Mouse (Mus musculus) forebrain, embryonic 14.5 days (tissue): ENCODE measurements around the gene Rin2. TPM values are rescaled to one million over a fixed set of nuclear protein-coding genes. Genes with fewer than 3 reads are reported as not detected.
A peak's percentile ranks its signal among the peaks of the same experiment; 100 is the strongest.

Source experiments
- ATAC-seq: fragments of 200-750 bp; cut with Nextera tagmentation; 2 replicates; pipeline ENCODE4 v1.8.0; 2017; ENCODE audit warnings: mild to moderate bottlenecking, moderate library complexity
- DNase-seq: peaks from one replicate; pipeline ENCODE4 v3.0.0-alpha.2; 2015; ENCODE audit warnings: low spot score
- H3K27ac ChIP-seq: fragments of 300-500 bp; sonication (generic); 2 replicates; pipeline ENCODE4 v1.5.1; 2014; ENCODE audit warnings: low read depth, mild to moderate bottlenecking, control low read depth, low read length, moderate library complexity
- H3K27me3 ChIP-seq: fragments of 300-500 bp; sonication (generic); replicated peaks from 2 replicates; pipeline ENCODE4 v1.6.1; 2014; ENCODE audit warnings: low read length, control low read depth, mixed read lengths; ENCODE audit not compliant: control insufficient read depth, insufficient read depth
- H3K36me3 ChIP-seq: fragments of 300-500 bp; sonication (generic); 2 replicates; pipeline ENCODE4 v1.6.1; 2014; ENCODE audit warnings: low read length, control low read depth; ENCODE audit not compliant: control insufficient read depth, insufficient read depth
- H3K4me1 ChIP-seq: fragments of 300-500 bp; sonication (generic); 2 replicates; pipeline ENCODE4 v1.6.1; 2014; ENCODE audit warnings: antibody characterized with exemption, low read length, control low read depth; ENCODE audit not compliant: control insufficient read depth, insufficient read depth
- H3K4me2 ChIP-seq: fragments of 300-500 bp; sonication (generic); 2 replicates; pipeline ENCODE4 v1.6.1; 2014; ENCODE audit warnings: mild to moderate bottlenecking, control low read depth, low read length
- H3K4me3 ChIP-seq: fragments of 300-500 bp; sonication (generic); 2 replicates; pipeline ENCODE4 v1.5.1; 2014; ENCODE audit warnings: low read depth, low read length, control low read depth
- H3K9ac ChIP-seq: fragments of 300-500 bp; sonication (generic); 2 replicates; pipeline ENCODE4 v1.6.1; 2014; ENCODE audit warnings: mild to moderate bottlenecking, low read length, control low read depth, moderate library complexity
- H3K9me3 ChIP-seq: fragments of 300-500 bp; sonication (generic); replicated peaks from 2 replicates; pipeline ENCODE4 v1.6.1; 2016; ENCODE audit warnings: low read length, control low read depth, mixed read lengths; ENCODE audit not compliant: control insufficient read depth
- WGBS: fragments of 180-500 bp; shearing (Covaris S2); extraction: QIAGEN DNeasy Blood & Tissue Kit; methylation state at CpG from one replicate; pipeline ENCODE4 v1.1.7; 2014; 5-methylcytosine and 5-hydroxymethylcytosine counted together
- polyA plus RNA-seq: library from polyadenylated mRNA; unstranded; fragments of >200 nt; fragmentation: Nextera tagmentation; extraction: Ambion mirVana; gene quantifications from 2 replicates; pipeline ENCODE4 v1.2.1, GENCODE M21; 2014

Rin2 gene
- polyA plus RNA-seq, 1 experiment from 2014 or later, result 9.0 TPM

- DNase-seq (no peak), ATAC-seq (no peak)
- 92% methylated on average over 6 of the region's 6 CpGs for WGBS
- Histone ChIP-seq H3K4me1 (no peaks in the 10 kb centered on the region), H3K4me2 (no peak overlapping the region), H3K9ac (no peak overlapping the region), H3K4me3 (no peak overlapping the region), H3K9me3 (no peaks in the 10 kb centered on the region), H3K27ac (no peak overlapping the region), H3K27me3 (no peaks in the 10 kb centered on the region), H3K36me3 (no peaks in the 10 kb centered on the region)
Measured at GRCm38 (mm10) chr2:145697160-145697559, 22.1 kb downstream of the Rin2 start.

- H3K9me3 ChIP-seq, result no peaks in the 10 kb centered on the region
- no peaks in the 10 kb centered on the region for H3K27me3 ChIP-seq
- DNase-seq, result peak; percentile 76
- 31% methylated on average over 6 of the region's 6 CpGs for WGBS
- no peak overlapping the region for H3K4me3 ChIP-seq
- H3K36me3 ChIP-seq, result no peaks in the 10 kb centered on the region
- H3K9ac ChIP-seq, result no peak overlapping the region
- no peak overlapping the region for H3K4me2 ChIP-seq
- ATAC-seq, result peak; percentile 78
- no peak overlapping the region for H3K27ac ChIP-seq
- H3K4me1 ChIP-seq, result no peaks in the 10 kb centered on the region
Measured at GRCm38 (mm10) chr2:145699414-145700071, 24.5 kb downstream of the Rin2 start.

GRCm38 (mm10) chr2:145700237-145700985 lies 25.4 kb downstream of the Rin2 start:
- WGBS, result 58% methylated on average over 8 of the region's 8 CpGs
- ATAC-seq, result 0 out of 2 replicates have a peak, but pooled peaks have one; percentile 5
- DNase-seq, result peak; percentile 6

GRCm38 (mm10) chr2:145701605-145702335 lies 26.8 kb downstream of the Rin2 start:
- no peak for DNase-seq
- Histone ChIP-seq H3K9me3 (no peaks in the 10 kb centered on the region), H3K4me2 (no peak overlapping the region), H3K4me1 (no peaks in the 10 kb centered on the region), H3K27me3 (no peaks in the 10 kb centered on the region), H3K4me3 (no peak overlapping the region), H3K36me3 (no peaks in the 10 kb centered on the region), H3K27ac (no peak overlapping the region), H3K9ac (no peak overlapping the region)
- 79% methylated on average over 12 of the region's 12 CpGs for WGBS
- ATAC-seq, result no peak

More at GRCm38 (mm10) chr2:145700237-145700985, 25.4 kb downstream of the Rin2 start:
- no peak overlapping the region for H3K4me2 ChIP-seq
- H3K9ac ChIP-seq, result no peak overlapping the region
- H3K9me3 ChIP-seq, result no peaks in the 10 kb centered on the region
- no peaks in the 10 kb centered on the region for H3K4me1 ChIP-seq
- H3K27ac ChIP-seq, result no peak overlapping the region
- no peaks in the 10 kb centered on the region for H3K27me3 ChIP-seq
- no peak overlapping the region for H3K4me3 ChIP-seq
- no peaks in the 10 kb centered on the region for H3K36me3 ChIP-seq

GRCm38 (mm10) chr2:145704738-145705137 lies 29.7 kb downstream of the Rin2 start:
- Histone ChIP-seq H3K27ac (no peak overlapping the region), H3K9ac (no peak overlapping the region), H3K9me3 (no peaks in the 10 kb centered on the region), H3K4me2 (no peak overlapping the region), H3K4me1 (no peaks in the 10 kb centered on the region), H3K4me3 (no peak overlapping the region), H3K36me3 (no peaks in the 10 kb centered on the region), H3K27me3 (no peaks in the 10 kb centered on the region)
- WGBS, result 80% methylated on average over 7 of the region's 7 CpGs
- DNase-seq (no peak), ATAC-seq (no peak)

- WGBS, result 86% methylated on average over 11 of the region's 11 CpGs
- Histone ChIP-seq H3K27me3 (no peaks in the 10 kb centered on the region), H3K4me1 (no peaks in the 10 kb centered on the region), H3K9ac (no peak overlapping the region), H3K4me3 (no peak overlapping the region), H3K27ac (no peak overlapping the region), H3K4me2 (no peak overlapping the region), H3K9me3 (no peaks in the 10 kb centered on the region), H3K36me3 (no peaks in the 10 kb centered on the region)
- ATAC-seq (no peak), DNase-seq (no peak)
Measured at GRCm38 (mm10) chr2:145709727-145710389, 34.8 kb downstream of the Rin2 start.

GRCm38 (mm10) chr2:145711512-145711911 lies 36.5 kb downstream of the Rin2 start:
- H3K4me3 ChIP-seq, result no peak overlapping the region
- no peak overlapping the region for H3K4me2 ChIP-seq
- no peaks in the 10 kb centered on the region for H3K27me3 ChIP-seq
- no peaks in the 10 kb centered on the region for H3K4me1 ChIP-seq
- no peak overlapping the region for H3K27ac ChIP-seq
- ATAC-seq (no peak), DNase-seq (no peak)
- no peaks in the 10 kb centered on the region for H3K36me3 ChIP-seq
- H3K9me3 ChIP-seq, result no peaks in the 10 kb centered on the region
- WGBS, result 85% methylated on average over 3 of the region's 3 CpGs
- H3K9ac ChIP-seq, result no peak overlapping the region

- H3K9ac ChIP-seq, result no peak overlapping the region
- H3K36me3 ChIP-seq, result no peaks in the 10 kb centered on the region
- H3K4me2 ChIP-seq, result no peak overlapping the region
- WGBS, result 39% methylated on average over 3 of the region's 3 CpGs
- H3K27me3 ChIP-seq, result no peaks in the 10 kb centered on the region
- ATAC-seq (no peak), DNase-seq (no peak)
- no peak overlapping the region for H3K4me3 ChIP-seq
- H3K9me3 ChIP-seq, result no peaks in the 10 kb centered on the region
- H3K27ac ChIP-seq, result no peak overlapping the region
- no peaks in the 10 kb centered on the region for H3K4me1 ChIP-seq
Measured at GRCm38 (mm10) chr2:145712026-145712425, 37.0 kb downstream of the Rin2 start.
